Mouse (Mus musculus): ENCODE results near the gene Psmb9. TPM values are rescaled to one million over a fixed set of nuclear protein-coding genes. Genes with fewer than 3 reads are reported as not detected.

Gene Psmb9
- polyA plus RNA-seq, 1 experiment from 2014 or later, result 36.8 TPM

DNA sequence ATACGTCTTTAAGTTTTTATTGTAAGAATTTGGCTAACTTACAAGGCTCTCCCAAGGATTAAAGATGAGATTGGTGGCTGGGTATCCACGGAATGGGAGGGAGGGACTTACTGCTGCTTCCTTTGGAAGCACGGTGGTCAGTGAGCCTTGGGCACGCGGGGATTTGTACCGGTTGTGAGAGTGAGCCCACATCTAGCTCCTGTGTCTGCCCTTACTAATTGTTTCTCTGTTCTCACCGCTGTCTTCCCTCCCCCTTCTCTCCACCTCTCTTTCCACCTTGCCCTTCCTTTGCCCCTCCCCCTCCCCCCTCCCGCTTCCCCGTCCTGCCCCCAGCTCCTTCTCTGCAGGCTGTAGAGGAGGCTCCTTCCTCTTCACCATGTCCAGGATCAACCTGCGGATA lies 20.9 kb upstream of the Psmb9 start:
- H3K9ac ChIP-seq (ENCODE audit: low read depth, low read length), result no peak overlapping the region
- no peak for TF ChIP-seq CTCF (IDR thresholded peaks at IDR 0.05; ENCODE audit: low read depth)
- no peaks in the 10 kb centered on the region for H3K36me3 ChIP-seq (ENCODE audit: control insufficient read depth, insufficient read depth)
- no peaks in the 10 kb centered on the region for H3K4me1 ChIP-seq (replicated peaks; ENCODE audit: control insufficient read depth, insufficient read depth, low read length)
- 16% methylated on average over 10 of the region's 10 CpGs for WGBS
- no peak overlapping the region for H3K4me2 ChIP-seq (replicated peaks; ENCODE audit: low read depth)
- H3K9me3 ChIP-seq (ENCODE audit: control insufficient read depth), result no peaks in the 10 kb centered on the region
- ATAC-seq, result no peak
- no peak overlapping the region for H3K4me3 ChIP-seq (ENCODE audit: low read depth, low read length)
- no peak overlapping the region for H3K27ac ChIP-seq (ENCODE audit: low read depth, low read length)
- H3K27me3 ChIP-seq (replicated peaks; ENCODE audit: control insufficient read depth, insufficient read depth, low read length), result 0 out of 2 replicates have a peak, but pooled peaks cover 8% of the 10 kb centered on the region

DNA sequence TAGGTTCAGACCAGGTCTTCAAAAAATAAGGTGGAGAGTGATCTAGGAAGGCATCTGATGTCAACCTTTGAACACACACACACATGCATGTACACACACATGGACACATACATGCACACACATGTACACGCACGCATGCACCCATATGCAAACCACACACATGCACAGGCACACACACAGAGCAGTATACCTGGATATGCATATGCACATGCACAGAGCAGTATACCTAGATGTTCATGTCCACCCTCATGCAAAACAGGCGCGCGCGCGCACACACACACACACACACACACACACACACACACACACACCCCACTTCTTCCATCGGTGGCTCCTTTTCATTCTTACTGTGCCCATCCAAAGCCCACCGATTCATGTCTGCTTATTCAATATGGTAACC lies 20.3 kb upstream of the Psmb9 start:
- no peaks in the 10 kb centered on the region for H3K4me1 ChIP-seq (replicated peaks; ENCODE audit: control insufficient read depth, insufficient read depth, low read length)
- H3K27ac ChIP-seq (ENCODE audit: low read depth, low read length), result no peak overlapping the region
- 0 out of 2 replicates have a peak, but pooled peaks cover 6% of the 10 kb centered on the region for H3K27me3 ChIP-seq (replicated peaks; ENCODE audit: control insufficient read depth, insufficient read depth, low read length)
- H3K4me2 ChIP-seq (replicated peaks; ENCODE audit: low read depth), result no peak overlapping the region
- H3K4me3 ChIP-seq (ENCODE audit: low read depth, low read length), result no peak overlapping the region
- TF ChIP-seq CTCF (IDR thresholded peaks at IDR 0.05; ENCODE audit: low read depth), result no peak
- WGBS, result 95% methylated on average over 9 of the region's 9 CpGs
- H3K36me3 ChIP-seq (ENCODE audit: control insufficient read depth, insufficient read depth), result no peaks in the 10 kb centered on the region
- no peak for ATAC-seq
- no peak overlapping the region for H3K9ac ChIP-seq (ENCODE audit: low read depth, low read length)
- H3K9me3 ChIP-seq (ENCODE audit: control insufficient read depth), result no peaks in the 10 kb centered on the region

DNA sequence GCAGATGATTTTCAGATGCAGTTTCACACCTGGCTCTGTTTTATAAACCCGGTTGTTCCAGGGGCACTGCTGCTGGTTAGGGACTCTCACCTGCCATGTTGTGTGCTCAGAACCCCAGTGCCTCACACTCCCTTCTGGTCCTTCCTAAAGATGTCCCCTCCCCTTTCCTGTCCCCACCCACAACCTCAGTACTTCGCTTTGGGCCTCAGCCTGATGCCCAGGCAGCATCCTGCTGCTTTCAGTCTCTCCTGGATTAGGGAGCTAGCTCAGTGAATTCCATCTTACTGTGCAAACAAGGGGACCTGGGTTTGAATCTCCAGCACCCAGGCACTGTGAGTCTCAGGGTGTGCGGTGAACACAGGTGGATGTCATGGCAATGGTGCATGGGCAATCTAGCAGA lies 19.9 kb upstream of the Psmb9 start:
- Histone ChIP-seq H3K36me3 (ENCODE audit: control insufficient read depth, insufficient read depth) (no peaks in the 10 kb centered on the region), H3K27me3 (replicated peaks; ENCODE audit: control insufficient read depth, insufficient read depth, low read length) (0 out of 2 replicates have a peak, but pooled peaks cover 4% of the 10 kb centered on the region), H3K27ac (ENCODE audit: low read depth, low read length) (no peak overlapping the region), H3K4me1 (replicated peaks; ENCODE audit: control insufficient read depth, insufficient read depth, low read length) (no peaks in the 10 kb centered on the region), H3K9me3 (ENCODE audit: control insufficient read depth) (no peaks in the 10 kb centered on the region), H3K4me2 (replicated peaks; ENCODE audit: low read depth) (no peak overlapping the region), H3K4me3 (ENCODE audit: low read depth, low read length) (no peak overlapping the region), H3K9ac (ENCODE audit: low read depth, low read length) (no peak overlapping the region)
- no peak for TF ChIP-seq CTCF (IDR thresholded peaks at IDR 0.05; ENCODE audit: low read depth)
- no peak for ATAC-seq
- 68% methylated on average over 3 of the region's 3 CpGs for WGBS

DNA sequence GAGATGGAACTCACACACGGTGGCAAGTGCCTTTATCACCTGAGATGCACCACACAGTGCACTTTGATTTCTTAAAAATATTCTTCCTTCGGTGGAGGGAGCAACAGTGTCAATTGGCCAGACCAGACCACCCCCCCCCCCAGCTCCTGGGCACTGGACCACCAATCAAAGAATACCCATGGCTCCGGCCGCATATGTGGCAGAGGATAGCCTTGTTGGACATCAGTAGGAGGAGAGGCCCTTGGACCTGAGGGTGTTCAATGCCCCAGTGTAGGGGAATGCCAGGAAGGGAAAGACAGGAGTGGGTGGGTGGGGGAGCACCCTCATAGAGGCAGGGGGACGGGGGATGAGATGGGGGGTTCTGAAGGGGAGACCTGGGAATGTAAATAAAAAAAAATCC lies 19.2 kb upstream of the Psmb9 start:
- Histone ChIP-seq H3K9ac (ENCODE audit: low read depth, low read length) (no peak overlapping the region), H3K4me2 (replicated peaks; ENCODE audit: low read depth) (no peak overlapping the region), H3K4me1 (replicated peaks; ENCODE audit: control insufficient read depth, insufficient read depth, low read length) (no peaks in the 10 kb centered on the region), H3K9me3 (ENCODE audit: control insufficient read depth) (no peaks in the 10 kb centered on the region), H3K36me3 (ENCODE audit: control insufficient read depth, insufficient read depth) (no peaks in the 10 kb centered on the region), H3K27me3 (replicated peaks; ENCODE audit: control insufficient read depth, insufficient read depth, low read length) (no peaks in the 10 kb centered on the region), H3K27ac (ENCODE audit: low read depth, low read length) (no peak overlapping the region), H3K4me3 (ENCODE audit: low read depth, low read length) (no peak overlapping the region)
- no peak for TF ChIP-seq CTCF (IDR thresholded peaks at IDR 0.05; ENCODE audit: low read depth)
- ATAC-seq, result no peak
- 87% methylated on average over 5 of the region's 5 CpGs for WGBS

DNA sequence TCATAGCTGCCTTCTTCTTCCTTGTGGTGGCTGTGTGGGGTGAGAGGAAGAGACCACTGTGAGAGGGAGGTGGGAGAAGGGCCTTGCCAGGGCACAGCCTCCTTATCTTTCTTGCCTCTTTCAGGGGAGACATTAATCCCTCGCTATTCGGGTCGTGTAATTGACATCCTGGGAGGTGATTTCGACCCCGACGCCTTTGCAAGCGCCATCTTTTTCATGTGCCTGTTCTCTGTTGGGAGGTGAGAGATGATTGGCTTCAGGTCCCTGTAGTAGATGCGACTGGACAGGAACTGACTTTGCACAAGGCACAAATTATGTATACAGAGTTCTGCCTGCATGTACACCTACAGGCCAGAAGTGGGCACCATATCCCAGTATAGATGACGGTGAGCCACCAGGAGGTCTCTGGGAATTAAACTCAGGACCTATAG lies 18.2 kb upstream of the Psmb9 start:
- H3K36me3 ChIP-seq (ENCODE audit: control insufficient read depth, insufficient read depth), result no peaks in the 10 kb centered on the region
- H3K27me3 ChIP-seq (replicated peaks; ENCODE audit: control insufficient read depth, insufficient read depth, low read length), result no peaks in the 10 kb centered on the region
- H3K4me3 ChIP-seq (ENCODE audit: low read depth, low read length), result peak overlapping the region; percentile 66; the same call in 1 of the 2 replicates
- WGBS, result 26% methylated on average over 9 of the region's 9 CpGs
- H3K4me2 ChIP-seq (replicated peaks; ENCODE audit: low read depth), result peak overlapping the region; percentile 74
- peak; percentile 76 for TF ChIP-seq CTCF (IDR thresholded peaks at IDR 0.05; ENCODE audit: low read depth)
- no peaks in the 10 kb centered on the region for H3K4me1 ChIP-seq (replicated peaks; ENCODE audit: control insufficient read depth, insufficient read depth, low read length)
- no peak overlapping the region for H3K27ac ChIP-seq (ENCODE audit: low read depth, low read length)
- no peaks in the 10 kb centered on the region for H3K9me3 ChIP-seq (ENCODE audit: control insufficient read depth)
- H3K9ac ChIP-seq (ENCODE audit: low read depth, low read length), result no peak overlapping the region
- 0 out of 2 replicates have a peak, but pooled peaks have one; percentile 25 for ATAC-seq

DNA sequence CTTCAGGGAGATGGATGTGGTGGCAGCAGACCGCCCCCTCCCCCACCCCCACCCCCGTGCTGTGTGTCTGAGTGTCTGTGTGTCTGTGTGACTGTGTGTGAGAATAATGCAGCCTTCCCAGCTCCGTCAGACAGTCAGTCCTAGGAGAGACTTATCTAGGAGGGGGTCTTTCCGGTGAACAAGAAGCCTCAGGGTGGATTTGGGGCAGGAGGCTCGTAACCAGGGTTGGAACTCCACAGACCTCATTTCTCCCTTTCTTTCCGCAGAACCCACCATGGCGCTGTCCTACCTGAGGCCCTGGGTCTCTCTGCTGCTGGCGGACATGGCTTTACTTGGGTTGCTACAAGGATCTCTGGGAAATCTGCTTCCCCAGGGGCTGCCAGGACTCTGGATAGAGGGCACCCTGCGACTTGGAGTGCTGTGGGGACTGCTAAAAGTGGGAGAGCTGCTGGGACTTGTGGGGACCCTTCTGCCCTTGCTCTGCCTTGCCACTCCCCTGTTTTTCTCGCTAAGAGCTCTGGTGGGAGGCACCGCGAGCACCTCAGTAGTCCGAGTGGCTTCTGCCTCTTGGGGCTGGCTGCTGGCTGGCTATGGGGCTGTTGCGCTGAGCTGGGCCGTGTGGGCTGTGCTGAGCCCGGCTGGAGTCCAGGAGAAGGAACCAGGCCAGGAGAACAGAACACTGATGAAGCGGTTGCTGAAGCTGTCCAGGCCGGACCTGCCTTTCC lies 17.6 kb upstream of the Psmb9 start:
- Histone ChIP-seq H3K27me3 (replicated peaks; ENCODE audit: control insufficient read depth, insufficient read depth, low read length) (no peaks in the 10 kb centered on the region), H3K27ac (ENCODE audit: low read depth, low read length) (no peak overlapping the region), H3K4me1 (replicated peaks; ENCODE audit: control insufficient read depth, insufficient read depth, low read length) (no peaks in the 10 kb centered on the region), H3K9ac (ENCODE audit: low read depth, low read length) (peak overlapping the region; percentile 53), H3K4me3 (ENCODE audit: low read depth, low read length) (peak overlapping the region; percentile 66), H3K4me2 (replicated peaks; ENCODE audit: low read depth) (peak overlapping the region; percentile 74), H3K9me3 (ENCODE audit: control insufficient read depth) (no peaks in the 10 kb centered on the region), H3K36me3 (ENCODE audit: control insufficient read depth, insufficient read depth) (no peaks in the 10 kb centered on the region)
- peak; percentile 14 for ATAC-seq
- WGBS, result 25% methylated on average over 18 of the region's 18 CpGs
- TF ChIP-seq CTCF (IDR thresholded peaks at IDR 0.05; ENCODE audit: low read depth), result no peak

Data from intestine, postnatal 0 days (tissue).